Mouse (Mus musculus) cortical plate, adult 2 months (tissue): ENCODE measurements around the gene Ctrb1. TPM values are rescaled to one million over a fixed set of nuclear protein-coding genes. Genes with fewer than 3 reads are reported as not detected.
"Not testable (repeated sequence)": the region's sequence is repeated elsewhere in the genome, so short reads cannot be mapped to it uniquely, and the experiment has no call there.

ENCODE experiments used
- H3K27ac ChIP-seq: fragments of 200-500 bp; 2 replicates; pipeline ENCODE4 v1.5.1; 2012; ENCODE audit warnings: low read length, control low read depth, inconsistent platforms; ENCODE audit not compliant: insufficient read depth
- H3K4me1 ChIP-seq: fragments of 200-500 bp; 2 replicates; pipeline ENCODE4 v1.6.1; 2011; ENCODE audit warnings: low read length; ENCODE audit not compliant: control insufficient read depth, insufficient read depth
- H3K4me3 ChIP-seq: fragments of 200-500 bp; 2 replicates; pipeline ENCODE4 v1.5.1; 2011; ENCODE audit warnings: mild to moderate bottlenecking, low read length, control low read depth; ENCODE audit not compliant: insufficient read depth
- CTCF ChIP-seq: fragments of 200-500 bp; IDR thresholded peaks from 2 replicates; pipeline ENCODE4 v1.5.1; 2011; ENCODE audit warnings: mild to moderate bottlenecking, control low read depth, low read length; ENCODE audit not compliant: insufficient read depth; ENCODE audit errors: extremely low read depth
- POLR2A ChIP-seq: fragments of 200-500 bp; IDR thresholded peaks from 2 replicates; pipeline ENCODE4 v1.6.1; 2011; ENCODE audit warnings: mild to moderate bottlenecking, low read length, control low read depth; ENCODE audit not compliant: insufficient read depth; ENCODE audit errors: extremely low read depth
- polyA plus RNA-seq: library from polyadenylated mRNA; depleted of rRNA; stranded (reverse); fragments of >200 nt; gene quantifications from 2 replicates; pipeline ENCODE4 v1.2.3, GENCODE M21; 2012

The Ctrb1 gene
- polyA plus RNA-seq, 1 experiment, result 0.25 TPM

DNA sequence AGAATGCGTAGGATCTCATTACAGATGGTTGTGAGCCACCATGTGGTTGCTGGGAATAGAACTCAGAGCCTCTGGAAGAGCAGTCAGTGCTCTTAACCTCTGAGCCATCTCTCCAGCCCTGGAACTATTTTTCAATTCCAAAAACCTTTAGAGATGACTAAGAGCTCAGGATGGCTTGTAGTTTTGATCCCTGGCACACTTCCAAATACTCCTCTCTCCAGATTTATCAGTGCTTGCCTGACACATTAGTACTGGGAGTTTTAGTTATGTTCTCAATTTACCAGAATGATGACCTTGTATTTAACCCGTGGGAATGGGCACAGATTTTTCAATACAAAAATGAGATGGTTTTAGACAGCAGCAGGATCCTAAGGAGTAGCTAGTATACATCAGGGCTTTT, 24.1 kb downstream of the Ctrb1 start:
- H3K27ac ChIP-seq, result no peak overlapping the region
- TF ChIP-seq CTCF (no peak), POLR2A (no peak)
- H3K4me1 ChIP-seq, result no peaks in the 10 kb centered on the region
- H3K4me3 ChIP-seq, result no peak overlapping the region

DNA sequence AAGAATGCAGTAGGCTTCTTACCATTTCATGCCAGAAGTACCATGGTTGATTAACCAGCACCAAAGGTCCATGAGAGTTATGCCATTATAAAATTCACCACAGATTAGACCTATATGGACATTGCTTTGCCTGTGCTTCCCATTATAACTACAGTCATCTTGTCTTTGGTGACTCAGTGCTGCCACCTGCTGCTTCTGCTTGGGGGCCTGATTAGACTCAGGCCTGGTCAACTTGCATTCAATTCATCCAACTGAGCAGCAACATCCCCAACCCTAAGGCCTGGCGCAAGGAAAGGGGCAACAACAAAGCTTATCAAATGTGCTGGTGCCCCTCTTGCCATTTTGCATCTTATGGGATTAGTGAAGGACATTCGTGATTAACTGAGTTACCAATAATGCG, 28.3 kb downstream of the Ctrb1 start:
- H3K27ac ChIP-seq, result no peak overlapping the region
- no peak overlapping the region for H3K4me3 ChIP-seq
- TF ChIP-seq CTCF (peak; percentile 81), POLR2A (no peak)
- no peaks in the 10 kb centered on the region for H3K4me1 ChIP-seq

DNA sequence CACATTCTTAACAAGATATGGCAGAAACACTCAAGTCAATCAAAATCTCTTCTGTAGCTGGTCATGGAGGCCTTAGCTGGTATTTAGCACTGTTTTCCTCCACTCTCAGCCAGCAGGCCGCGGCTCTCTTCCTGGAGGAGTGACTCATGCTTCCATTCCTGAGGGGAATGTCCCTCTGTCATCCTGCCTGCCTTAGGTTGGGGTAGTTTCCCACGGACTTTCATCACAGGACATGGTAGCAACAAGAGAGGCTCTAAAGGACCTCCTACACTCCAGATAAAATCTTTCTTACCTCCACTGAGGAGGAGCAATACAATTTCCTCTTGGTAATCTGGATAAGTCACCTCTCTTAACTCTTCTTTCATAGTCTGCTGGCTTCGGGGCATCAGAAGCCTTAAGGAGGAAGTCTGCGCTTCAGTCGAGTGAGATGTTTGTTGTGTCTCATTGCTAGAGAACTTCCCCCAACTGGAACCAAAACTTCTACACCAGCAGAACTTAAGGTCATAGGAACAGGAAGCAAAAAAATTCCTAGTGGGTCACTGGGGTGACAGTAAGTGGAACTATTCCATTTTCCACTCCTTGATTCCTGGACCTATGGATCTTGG, 31.9 kb downstream of the Ctrb1 start:
- H3K27ac ChIP-seq, result no peak overlapping the region
- no peak overlapping the region for H3K4me3 ChIP-seq
- no peak for TF ChIP-seq POLR2A
- TF ChIP-seq CTCF, result no peak
- no peaks in the 10 kb centered on the region for H3K4me1 ChIP-seq

DNA sequence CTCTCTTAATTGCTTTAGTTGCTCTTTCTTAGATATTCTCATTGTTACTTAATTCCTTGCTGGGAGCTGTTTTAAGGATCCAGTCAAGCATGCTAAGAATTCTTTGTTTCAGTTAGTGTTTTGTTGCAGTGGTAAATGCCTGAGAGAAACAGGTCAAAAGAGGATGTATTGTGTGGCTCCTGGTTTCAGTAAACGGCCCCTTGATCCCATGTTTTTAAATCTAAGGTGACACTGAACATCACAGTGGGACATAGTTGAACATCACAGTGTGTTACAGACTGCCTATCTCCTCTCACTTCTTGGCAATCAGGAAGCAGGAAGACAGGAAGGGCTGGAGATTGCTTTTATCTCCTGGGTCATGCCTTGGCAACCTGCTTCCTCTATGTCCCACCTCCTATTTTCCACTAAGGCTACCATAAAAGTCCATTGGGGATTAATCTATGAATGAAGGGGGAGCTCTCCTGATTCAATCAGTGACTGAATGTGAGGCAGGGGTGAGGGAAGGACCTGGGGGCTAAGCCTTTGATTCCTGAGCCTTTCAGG, 33.4 kb downstream of the Ctrb1 start:
- Histone ChIP-seq H3K4me1 (no peaks in the 10 kb centered on the region), H3K27ac (no peak overlapping the region), H3K4me3 (no peak overlapping the region)
- no peak for TF ChIP-seq POLR2A

DNA sequence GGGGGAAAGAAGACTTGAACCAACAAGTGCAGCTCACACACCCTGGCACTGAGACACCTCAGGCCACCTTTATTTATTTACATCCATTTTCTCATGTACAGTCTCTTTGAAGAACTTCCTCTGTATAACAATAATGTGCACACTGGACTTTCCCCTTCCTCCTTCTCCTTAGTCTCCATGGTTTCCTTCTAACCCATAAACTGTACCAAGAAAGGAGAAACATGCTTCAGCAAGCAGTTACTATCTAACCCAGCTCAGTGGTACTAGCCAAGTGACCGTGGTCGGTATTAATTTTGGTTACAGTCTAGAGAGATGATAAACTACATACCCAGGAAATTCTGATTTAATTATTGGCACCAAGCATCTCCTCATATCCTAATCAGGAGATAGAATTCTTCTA, 37.3 kb downstream of the Ctrb1 start:
- peaks cover 2% of the 10 kb centered on the region; the same call in 1 of the 2 replicates for H3K4me1 ChIP-seq
- H3K27ac ChIP-seq, result no peak overlapping the region
- H3K4me3 ChIP-seq, result no peak overlapping the region
- no peak for TF ChIP-seq CTCF
- TF ChIP-seq POLR2A, result no peak

DNA sequence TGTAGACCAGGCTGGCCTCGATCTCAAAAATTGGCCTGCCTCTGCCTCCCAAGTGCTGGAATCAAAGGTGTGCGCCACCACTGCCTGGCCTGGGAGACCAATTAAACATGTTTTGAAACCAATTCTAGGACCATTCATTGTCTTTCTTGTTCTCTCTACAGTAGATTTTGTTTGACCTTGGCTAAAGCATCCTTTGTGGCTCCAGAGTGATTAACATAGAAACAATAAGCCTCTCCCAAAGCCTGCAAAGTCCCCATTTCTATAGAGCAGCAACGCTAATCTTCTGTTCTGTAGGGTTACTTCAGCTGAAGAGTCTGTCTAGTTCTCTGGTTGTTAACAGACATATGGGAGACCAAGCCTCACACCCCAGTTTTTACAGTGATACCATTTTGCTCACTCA, 40.2 kb downstream of the Ctrb1 start:
- H3K4me1 ChIP-seq, result peaks cover 2% of the 10 kb centered on the region; the same call in 1 of the 2 replicates
- no peak overlapping the region for H3K4me3 ChIP-seq
- TF ChIP-seq CTCF (no peak), POLR2A (no peak)
- no peak overlapping the region for H3K27ac ChIP-seq

DNA sequence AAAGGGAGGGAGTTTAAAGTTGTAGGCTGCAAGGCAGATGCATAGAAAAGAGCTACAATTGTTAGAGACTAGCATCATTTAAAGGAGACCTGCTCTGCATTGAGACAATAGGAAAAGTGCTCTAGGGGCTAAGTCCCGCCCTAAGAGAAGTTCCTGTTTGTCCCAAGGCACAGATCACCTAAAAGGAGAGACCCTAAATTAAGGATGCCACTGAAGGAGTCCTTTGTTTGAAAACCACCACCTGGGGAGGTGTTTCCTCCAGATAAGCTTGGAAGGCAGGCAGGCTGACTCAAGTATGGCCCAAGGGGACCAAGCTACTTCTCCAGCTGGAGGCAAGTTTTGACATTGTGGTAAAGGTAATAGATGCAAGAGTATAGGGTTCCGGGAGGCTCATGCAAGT, 42.0 kb downstream of the Ctrb1 start:
- TF ChIP-seq POLR2A, result no peak
- no peak for TF ChIP-seq CTCF

DNA sequence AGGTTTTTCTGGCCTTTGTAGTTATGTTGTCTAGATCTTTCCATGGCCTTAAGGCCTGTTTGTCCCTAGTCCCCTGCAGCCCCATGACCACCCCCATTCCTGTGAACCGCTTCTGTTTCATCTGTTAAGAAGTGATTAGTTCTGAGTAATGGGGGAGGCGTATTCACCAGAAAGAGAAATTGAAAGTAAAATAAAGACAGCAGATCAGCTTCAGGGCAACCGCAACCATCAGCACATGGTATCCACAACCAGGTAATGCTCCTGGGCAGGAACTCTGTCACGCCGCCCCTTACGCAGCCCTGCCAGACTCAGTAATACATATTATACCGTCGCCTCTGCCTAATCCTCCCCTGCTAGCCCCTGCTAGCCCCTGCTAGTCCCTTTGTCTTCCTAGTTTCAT, 45.1 kb downstream of the Ctrb1 start:
- no peak overlapping the region for H3K4me3 ChIP-seq
- TF ChIP-seq POLR2A, result no peak
- TF ChIP-seq CTCF, result no peak
- H3K27ac ChIP-seq, result no peak overlapping the region
- peaks cover 4% of the 10 kb centered on the region; the same call in 1 of the 2 replicates for H3K4me1 ChIP-seq

More for the DNA sequence above, 42.0 kb downstream of the Ctrb1 start:
- H3K4me3 ChIP-seq, result no peak overlapping the region
- H3K4me1 ChIP-seq, result peaks cover 2% of the 10 kb centered on the region; the same call in 1 of the 2 replicates
- no peak overlapping the region for H3K27ac ChIP-seq

DNA sequence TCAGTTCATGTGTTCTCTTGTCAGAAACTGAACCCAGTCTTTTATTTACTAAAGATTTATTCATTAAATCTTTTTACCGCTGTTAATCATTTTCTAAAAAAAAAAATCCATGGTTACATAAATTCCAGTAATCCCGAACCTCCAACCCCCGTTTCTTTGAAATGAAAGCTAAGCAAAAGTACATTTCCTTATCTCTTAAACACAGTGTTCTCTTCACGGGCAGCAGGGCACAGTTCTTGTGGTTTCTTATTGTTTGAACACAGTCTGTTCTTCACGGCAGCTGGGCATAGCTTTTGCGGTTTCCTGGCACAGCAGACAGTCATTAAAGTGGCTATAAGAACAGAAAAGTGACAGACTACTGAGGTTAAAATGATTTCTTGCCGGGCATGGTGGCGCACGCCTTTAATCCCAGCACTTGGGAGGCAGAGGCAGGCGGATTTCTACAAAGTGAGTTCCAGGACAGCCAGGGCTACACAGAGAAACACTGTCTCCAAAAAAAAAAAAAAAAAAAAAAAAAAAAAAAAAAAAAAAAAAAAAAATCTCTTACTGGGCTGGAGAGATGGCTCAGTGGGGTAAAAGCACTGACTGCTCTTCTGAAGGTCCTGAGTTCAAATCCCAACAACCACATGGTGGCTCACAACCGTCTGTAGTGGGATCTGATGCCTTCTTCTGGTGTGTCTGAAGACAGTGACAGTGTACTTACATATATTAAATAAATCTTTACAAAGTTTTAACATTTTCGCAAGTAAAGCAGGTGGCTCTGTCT, 46.3 kb downstream of the Ctrb1 start:
- not testable (repeated sequence) for H3K4me1 ChIP-seq, H3K27ac ChIP-seq
- peak overlapping the region; percentile 67 for H3K4me3 ChIP-seq

DNA sequence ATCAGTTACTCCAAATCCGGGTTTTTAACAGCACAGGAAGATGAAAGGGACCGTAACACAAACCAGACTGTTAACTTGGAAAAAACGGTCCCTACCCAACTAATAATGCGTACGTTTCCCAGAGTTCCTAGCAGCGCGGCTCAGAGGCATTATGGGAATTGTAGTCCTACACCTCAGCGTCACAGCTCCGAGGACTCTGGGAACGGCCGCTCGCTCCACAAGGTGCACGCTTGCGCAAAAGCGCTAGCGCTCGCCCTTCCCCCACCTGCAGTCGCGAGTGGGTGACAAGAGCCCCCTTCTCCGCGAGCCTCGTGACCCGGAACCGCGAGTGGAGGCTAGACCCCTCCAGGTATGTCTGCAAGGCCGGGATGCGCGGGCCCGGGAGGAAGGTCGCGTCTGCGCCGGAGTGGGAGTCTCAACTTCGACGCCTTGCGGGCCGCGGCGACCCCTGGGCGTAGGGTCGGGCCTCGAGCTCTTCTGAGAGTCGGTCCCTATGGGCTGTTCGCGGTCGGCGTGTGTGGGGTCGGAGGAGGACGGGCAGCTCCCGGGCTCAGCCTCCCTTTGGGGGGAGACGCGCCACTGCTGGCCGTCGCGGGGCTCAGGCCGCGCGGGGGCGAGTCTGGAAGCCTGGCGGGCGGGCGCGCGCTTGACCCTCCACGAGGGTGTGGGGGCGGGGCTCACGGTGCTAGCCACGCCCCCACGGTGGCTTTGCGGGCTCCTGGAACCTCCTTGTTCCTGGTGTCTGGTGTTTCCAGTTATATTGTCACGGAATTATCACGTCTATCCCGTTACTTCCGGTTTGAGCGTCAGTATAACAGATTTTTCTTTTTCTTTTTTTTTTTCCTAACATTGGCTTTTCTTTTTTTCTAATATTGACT, 47.3 kb downstream of the Ctrb1 start, which contains the start of gene Zfp1:
Zfp1 (plus strand) TSS at position 138 of the 878 bp plus-strand sequence.
- Histone ChIP-seq H3K4me3 (peak within 1 kb of the TSS; percentile 67), H3K4me1 (peaks cover 3% of the 10 kb centered on the region; the same call in 1 of the 2 replicates), H3K27ac (peak within 1 kb of the TSS; percentile 99)
- TF ChIP-seq CTCF (no peak), POLR2A (peak; percentile 53; the same call in 1 of the 2 replicates)
